Mouse (Mus musculus) embryo, embryonic 10.5 days (tissue): Measurements from ENCODE around the gene Vamp5.
A peak's percentile ranks its signal among the peaks of the same experiment; 100 is the strongest.

ENCODE experiments used
- DNase-seq: peaks from one replicate; pipeline ENCODE4 v3.0.0-alpha.2; 2015; ENCODE audit warnings: low spot score

Vamp5 gene

DNA sequence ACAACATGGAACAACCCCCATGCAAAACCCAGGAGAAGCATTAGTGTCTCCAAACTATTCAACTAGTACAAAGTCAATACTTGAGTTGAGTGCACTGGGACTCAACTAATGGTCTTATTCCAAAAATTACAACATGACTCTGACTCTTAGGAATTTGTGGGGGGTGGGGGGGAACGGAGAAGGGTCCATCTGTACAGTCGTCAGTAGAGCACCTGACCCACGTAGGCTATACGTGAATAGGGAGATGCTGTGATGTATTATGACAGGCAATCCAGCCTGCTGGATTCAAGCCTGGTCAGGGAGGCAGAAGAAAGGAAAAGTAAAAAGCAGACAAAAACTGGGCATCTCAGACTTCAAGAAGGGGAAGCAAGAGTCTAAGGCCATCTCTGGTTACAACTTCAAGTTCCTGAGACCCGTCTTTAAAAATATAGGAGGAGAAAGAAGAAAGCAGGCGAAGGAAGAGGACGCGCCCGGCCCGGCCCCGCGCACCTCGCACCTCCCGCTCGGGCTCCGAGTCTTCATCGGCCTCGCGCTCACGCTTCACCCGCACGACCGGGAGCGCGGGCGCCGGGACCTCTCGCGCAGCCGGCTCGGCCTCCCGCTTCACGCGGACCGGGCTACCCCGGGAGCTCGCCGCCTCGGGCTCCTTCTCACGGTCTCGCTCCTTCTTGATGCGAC, 35.7 kb downstream of the Vamp5 start:
- no peak for DNase-seq

DNA sequence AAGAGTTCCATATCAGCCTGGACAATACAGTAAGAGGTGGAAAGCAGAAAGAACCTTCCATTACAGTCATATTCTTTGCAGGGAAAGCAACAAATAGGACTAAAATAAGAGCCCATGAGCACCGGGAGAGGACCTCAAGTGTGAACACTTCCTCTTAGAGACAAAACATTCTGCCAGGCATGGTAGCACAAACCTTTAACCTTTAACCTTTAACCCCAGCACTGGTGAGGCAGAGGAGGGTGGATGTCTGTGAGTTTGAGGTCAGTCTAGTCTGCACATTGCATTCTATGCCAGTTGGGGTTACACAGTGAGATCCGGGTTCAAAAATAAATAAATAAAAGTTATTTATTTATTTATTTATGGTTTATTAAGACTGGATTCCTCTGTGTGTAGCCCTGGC, 39.8 kb downstream of the Vamp5 start:
- no peak for DNase-seq

DNA sequence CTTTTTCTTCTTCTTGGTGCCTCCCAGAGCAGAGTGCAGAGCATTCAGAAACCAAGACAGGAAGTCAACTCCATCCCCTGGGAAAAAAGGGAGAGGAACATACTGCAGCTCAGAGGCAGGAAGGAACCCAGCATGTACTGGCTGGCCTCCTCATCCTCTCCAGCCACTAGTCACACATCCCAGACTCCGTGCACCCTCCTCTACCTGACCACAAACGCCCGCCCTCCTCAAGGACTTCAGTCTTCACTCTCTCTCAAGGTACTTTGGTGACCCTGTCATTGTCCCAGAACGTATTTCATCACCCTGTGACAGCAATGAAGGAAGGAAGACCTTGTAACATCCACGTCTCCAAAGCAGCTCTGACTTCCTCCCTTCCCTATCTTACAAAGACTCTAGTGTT, 47.2 kb downstream of the Vamp5 start:
- no peak for DNase-seq

DNA sequence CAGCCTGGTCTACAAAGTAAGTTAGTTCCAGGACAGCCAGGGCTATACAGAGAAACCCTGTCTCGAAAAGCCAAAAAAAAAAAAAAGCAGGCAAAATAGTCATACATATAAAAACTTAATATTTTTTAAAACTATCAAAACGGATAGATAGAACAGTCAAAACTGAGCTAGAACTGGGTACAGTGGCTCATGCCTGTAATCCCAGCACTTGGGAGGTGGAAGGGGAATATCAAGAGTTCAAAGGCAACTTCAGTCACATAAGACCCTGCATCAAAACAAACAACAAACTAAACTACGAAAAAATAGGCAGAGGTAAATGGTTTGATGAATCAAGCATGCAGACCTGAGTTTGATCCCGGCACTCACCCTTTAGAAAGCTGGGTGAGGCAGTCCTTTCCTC, 50.1 kb downstream of the Vamp5 start:
- no peak for DNase-seq

DNA sequence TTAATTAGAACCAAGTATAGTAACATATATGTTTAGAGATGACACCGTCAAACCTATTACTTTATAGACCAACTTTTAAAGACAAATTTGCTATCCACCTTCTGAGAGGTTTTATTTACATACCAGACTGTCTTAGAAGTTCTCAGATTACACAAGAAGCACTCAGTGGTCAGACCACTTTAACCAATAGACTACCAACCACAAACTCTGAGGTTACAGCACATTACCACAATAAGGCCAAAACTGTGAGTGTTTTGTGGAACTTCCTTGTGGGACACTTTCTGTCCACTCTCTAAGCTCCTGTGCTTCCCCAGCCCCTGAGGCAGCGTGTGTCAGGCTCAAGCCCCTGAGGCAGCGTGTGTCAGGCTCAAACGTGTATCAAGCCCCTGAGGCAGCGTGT, 51.2 kb downstream of the Vamp5 start:
- no peak for DNase-seq

DNA sequence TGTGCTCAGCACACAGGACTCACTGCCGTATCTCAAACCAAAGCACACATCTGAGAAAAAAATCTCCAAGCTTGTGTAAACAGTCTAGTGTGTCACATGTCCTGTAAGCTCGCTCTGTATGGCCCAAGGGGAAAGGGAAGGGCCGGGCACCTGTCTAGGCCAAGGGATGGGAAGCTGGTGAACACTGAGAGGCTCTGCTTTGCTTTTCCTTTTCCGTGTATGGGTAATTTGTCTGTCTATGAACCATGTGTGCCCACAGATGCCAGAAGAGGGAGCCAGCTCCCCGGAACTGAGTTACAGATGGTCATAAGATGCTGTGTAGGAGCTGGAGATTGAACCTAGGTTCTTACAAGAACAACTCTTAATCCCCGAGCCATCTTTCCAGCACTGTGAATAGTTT, 54.0 kb downstream of the Vamp5 start:
- DNase-seq = no peak

DNA sequence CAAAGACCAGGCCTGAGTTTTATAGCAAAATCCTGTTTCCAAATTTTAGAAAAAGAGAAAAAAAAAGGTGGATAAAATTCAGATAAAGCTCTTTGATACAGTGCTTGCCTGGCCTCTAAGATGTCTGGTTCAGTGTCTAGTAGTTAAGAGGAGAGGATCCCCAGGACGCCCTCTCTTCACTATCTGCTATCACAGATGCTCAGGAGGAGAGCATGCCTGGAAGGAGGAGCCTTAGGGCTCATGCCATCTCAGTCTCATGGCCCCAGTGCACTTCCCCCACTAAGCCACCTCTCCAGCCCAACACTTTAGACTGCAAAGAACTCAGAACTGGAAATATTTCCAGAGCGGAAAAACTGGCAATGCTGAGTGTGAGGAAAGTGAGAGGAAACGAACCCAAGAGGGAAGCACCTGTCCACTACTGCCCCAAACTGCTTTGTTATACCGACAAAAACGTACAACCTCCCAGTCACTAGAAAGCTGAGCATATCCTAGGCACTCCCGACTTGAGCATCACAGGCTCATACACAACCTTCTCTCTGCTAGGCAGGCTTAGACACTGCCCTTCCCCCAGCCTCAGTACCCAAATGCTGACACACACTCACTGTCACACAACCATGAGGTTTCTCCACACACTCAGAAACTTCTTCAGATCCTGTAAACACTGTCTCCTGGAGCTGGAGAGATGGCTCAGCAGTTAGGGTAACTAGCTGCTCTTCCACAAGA, 56.3 kb downstream of the Vamp5 start:
- DNase-seq = no peak

DNA sequence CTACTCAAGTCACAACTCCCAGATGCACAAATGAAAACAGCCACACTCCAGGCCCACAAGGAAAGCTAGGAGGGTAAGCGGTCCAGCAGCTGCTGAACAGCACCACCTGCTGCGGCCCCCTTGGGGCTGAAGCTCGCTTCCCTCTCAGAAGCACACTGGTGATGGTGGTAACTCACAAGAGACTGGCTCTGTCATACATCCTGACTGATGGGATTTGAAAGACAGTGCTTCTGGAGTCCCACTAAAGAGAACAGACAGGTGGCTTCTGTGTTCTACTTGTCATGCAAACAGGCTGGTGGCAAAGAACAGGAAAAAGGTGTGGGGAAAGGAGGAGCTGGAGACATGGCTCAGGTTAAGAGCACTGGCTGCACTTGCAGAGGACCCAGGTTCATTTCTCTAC, 57.3 kb downstream of the Vamp5 start:
- DNase-seq = no peak

DNA sequence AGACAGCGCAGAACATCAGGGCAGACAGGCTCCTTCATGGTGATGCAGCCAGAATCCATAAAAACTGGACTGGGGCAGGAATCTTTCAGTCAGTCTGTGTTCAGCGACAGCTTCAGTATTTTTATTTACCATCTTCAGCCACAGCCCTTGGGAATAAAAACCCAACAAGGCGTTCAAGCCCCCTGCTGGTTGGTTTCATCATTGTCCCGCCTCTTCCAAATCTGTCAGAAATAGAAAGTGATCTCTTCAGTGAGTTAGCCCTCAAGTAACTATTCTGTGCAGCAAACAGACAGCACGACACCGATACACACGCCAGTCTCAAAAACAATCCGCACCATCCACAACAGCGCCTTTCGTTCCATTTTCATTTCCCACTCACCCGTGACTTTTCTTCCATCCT, 61.2 kb downstream of the Vamp5 start:
- peak; percentile 56 for DNase-seq
